Mouse (Mus musculus) megakaryocyte progenitor cell, adult 5-6 weeks (primary cell): Measurements from ENCODE around the gene Hist1h3h. TPM values are rescaled to one million over a fixed set of nuclear protein-coding genes. Genes with fewer than 3 reads are reported as not detected.

Experiments used
- total RNA-seq, 2 experiments: library from RNA; stranded (forward) in 1 of 2; stranded (reverse) in 1 of 2; fragments of 157-497, 149-512 nt in 1 of 2; fragments of 200-1000 nt in 1 of 2; gene quantifications; 2 replicates each; pipeline versions ENCODE4 v1.2.3 to v1.2.4; 2015 to 2017

Gene Hist1h3h
- total RNA-seq, 2 experiments from 2014 or later: 35.1 to 295 TPM

Other genes starting within 250 kb of the Hist1h3h start
Only the 30 nearest of the 32 such genes appear.
- not detected in 2 replicates for gene Gm10065, start 238.2 kb upstream of the Hist1h3h start, total RNA-seq (2015)
- gene Gm10065, start 238.2 kb upstream of the Hist1h3h start, total RNA-seq (2017): not detected in 2 replicates
- gene AK157302, start 222.4 kb upstream of the Hist1h3h start, total RNA-seq (2015): 0.20 and 0.27 TPM in 2 replicates
- 0.12 and 0.14 TPM in 2 replicates for gene AK157302, start 222.4 kb upstream of the Hist1h3h start, total RNA-seq (2017)
- 7.1 and 8.8 TPM in 2 replicates for gene Gm11273, start 216.2 kb upstream of the Hist1h3h start, total RNA-seq (2015)
- 2.2 and 7.0 TPM in 2 replicates for gene Gm11273, start 216.2 kb upstream of the Hist1h3h start, total RNA-seq (2017)
- 8.4 and 13.7 TPM in 2 replicates for gene Zkscan8, start 186.5 kb upstream of the Hist1h3h start, total RNA-seq (2015)
- 7.7 and 9.8 TPM in 2 replicates for gene Zkscan8, start 186.5 kb upstream of the Hist1h3h start, total RNA-seq (2017)
- gene Olfr1366, start 174.9 kb upstream of the Hist1h3h start, total RNA-seq (2015): not detected in 2 replicates
- not detected in 2 replicates for gene Olfr1366, start 174.9 kb upstream of the Hist1h3h start, total RNA-seq (2017)
- not detected in 2 replicates for gene Olfr1535, start 157.8 kb upstream of the Hist1h3h start, total RNA-seq (2015)
- not detected in 2 replicates for gene Olfr1535, start 157.8 kb upstream of the Hist1h3h start, total RNA-seq (2017)
- gene Olfr1364, start 135.9 kb upstream of the Hist1h3h start, total RNA-seq (2015): not detected in 2 replicates
- not detected in 2 replicates for gene Olfr1364, start 135.9 kb upstream of the Hist1h3h start, total RNA-seq (2017)
- not detected in 2 replicates for gene Olfr1362, start 103.6 kb upstream of the Hist1h3h start, total RNA-seq (2015)
- not detected in 2 replicates for gene Olfr1362, start 103.6 kb upstream of the Hist1h3h start, total RNA-seq (2017)
- not detected in 2 replicates for gene Olfr11, start 75.1 kb upstream of the Hist1h3h start, total RNA-seq (2015)
- not detected in 2 replicates for gene Olfr11, start 75.1 kb upstream of the Hist1h3h start, total RNA-seq (2017)
- not detected in 2 replicates for gene Olfr1361, start 54.3 kb upstream of the Hist1h3h start, total RNA-seq (2015)
- not detected in 2 replicates for gene Olfr1361, start 54.3 kb upstream of the Hist1h3h start, total RNA-seq (2017)
- not detected in 2 replicates for gene Olfr1360, start 40.3 kb upstream of the Hist1h3h start, total RNA-seq (2015)
- not detected in 2 replicates for gene Olfr1360, start 40.3 kb upstream of the Hist1h3h start, total RNA-seq (2017)
- not detected in 2 replicates for gene Olfr1359, start 19.5 kb upstream of the Hist1h3h start, total RNA-seq (2015)
- not detected in 2 replicates for gene Olfr1359, start 19.5 kb upstream of the Hist1h3h start, total RNA-seq (2017)
- 264 and 265 TPM in 2 replicates for gene Hist1h2bl, start 1.5 kb upstream of the Hist1h3h start, total RNA-seq (2015)
- 396 and 423 TPM in 2 replicates for gene Hist1h2bl, start 1.5 kb upstream of the Hist1h3h start, total RNA-seq (2017)
- gene Hist1h2ai, start 1.2 kb upstream of the Hist1h3h start, total RNA-seq (2015): 2.0 and 5.0 TPM in 2 replicates
- gene Hist1h2ai, start 1.2 kb upstream of the Hist1h3h start, total RNA-seq (2017): 2,894 and 3,659 TPM in 2 replicates
- 116 and 137 TPM in 2 replicates for gene Hist1h2bm, start 4.4 kb downstream of the Hist1h3h start, total RNA-seq (2015)
- 542 and 561 TPM in 2 replicates for gene Hist1h2bm, start 4.4 kb downstream of the Hist1h3h start, total RNA-seq (2017)
- gene Hist1h4j, start 17.4 kb downstream of the Hist1h3h start, total RNA-seq (2015): 3.0 and 6.7 TPM in 2 replicates
- 303 and 332 TPM in 2 replicates for gene Hist1h4j, start 17.4 kb downstream of the Hist1h3h start, total RNA-seq (2017)
- 58.4 and 76.4 TPM in 2 replicates for gene Hist1h4k, start 32.8 kb downstream of the Hist1h3h start, total RNA-seq (2015)
- 2,633 and 2,646 TPM in 2 replicates for gene Hist1h4k, start 32.8 kb downstream of the Hist1h3h start, total RNA-seq (2017)
- gene Hist1h2ak, start 36.2 kb downstream of the Hist1h3h start, total RNA-seq (2015): 79.0 and 135 TPM in 2 replicates
- 1,123 and 1,182 TPM in 2 replicates for gene Hist1h2ak, start 36.2 kb downstream of the Hist1h3h start, total RNA-seq (2017)
- 350 and 353 TPM in 2 replicates for gene Hist1h2bn, start 36.5 kb downstream of the Hist1h3h start, total RNA-seq (2015)
- 1,312 and 1,339 TPM in 2 replicates for gene Hist1h2bn, start 36.5 kb downstream of the Hist1h3h start, total RNA-seq (2017)
- gene Hist1h1b, start 63.0 kb downstream of the Hist1h3h start, total RNA-seq (2015): 614 and 670 TPM in 2 replicates
- gene Hist1h1b, start 63.0 kb downstream of the Hist1h3h start, total RNA-seq (2017): 1,549 and 1,625 TPM in 2 replicates
- gene Hist1h3i, start 65.7 kb downstream of the Hist1h3h start, total RNA-seq (2015): 244 and 246 TPM in 2 replicates
- 294 and 383 TPM in 2 replicates for gene Hist1h3i, start 65.7 kb downstream of the Hist1h3h start, total RNA-seq (2017)
- 1.2 and 2.1 TPM in 2 replicates for gene Hist1h2an, start 69.6 kb downstream of the Hist1h3h start, total RNA-seq (2015)
- gene Hist1h2an, start 69.6 kb downstream of the Hist1h3h start, total RNA-seq (2017): 859 and 860 TPM in 2 replicates
- gene Hist1h2bp, start 69.8 kb downstream of the Hist1h3h start, total RNA-seq (2015): 10.4 and 19.9 TPM in 2 replicates
- 37.0 and 43.7 TPM in 2 replicates for gene Hist1h2bp, start 69.8 kb downstream of the Hist1h3h start, total RNA-seq (2017)
- 394 and 411 TPM in 2 replicates for gene Hist1h2bq, start 92.5 kb downstream of the Hist1h3h start, total RNA-seq (2015)
- 220 and 363 TPM in 2 replicates for gene Hist1h2bq, start 92.5 kb downstream of the Hist1h3h start, total RNA-seq (2017)
- gene Hist1h2ao, start 92.8 kb downstream of the Hist1h3h start, total RNA-seq (2015): 115 and 180 TPM in 2 replicates
- gene Hist1h2ao, start 92.8 kb downstream of the Hist1h3h start, total RNA-seq (2017): 633 TPM in 1 of 2 replicates, not detected in the other
- 53.3 and 56.3 TPM in 2 replicates for gene Hist1h4m, start 94.1 kb downstream of the Hist1h3h start, total RNA-seq (2015)
- 2,437 and 3,070 TPM in 2 replicates for gene Hist1h4m, start 94.1 kb downstream of the Hist1h3h start, total RNA-seq (2017)
- gene Hist1h4n, start 114.5 kb downstream of the Hist1h3h start, total RNA-seq (2015): 48.7 and 53.0 TPM in 2 replicates
- gene Hist1h4n, start 114.5 kb downstream of the Hist1h3h start, total RNA-seq (2017): 1,698 and 2,087 TPM in 2 replicates
- gene Hist1h2ap, start 115.8 kb downstream of the Hist1h3h start, total RNA-seq (2015): 93.0 and 127 TPM in 2 replicates
- 3,573 and 4,575 TPM in 2 replicates for gene Hist1h2ap, start 115.8 kb downstream of the Hist1h3h start, total RNA-seq (2017)
- 378 and 381 TPM in 2 replicates for gene Hist1h2br, start 116.1 kb downstream of the Hist1h3h start, total RNA-seq (2015)
- 447 and 545 TPM in 2 replicates for gene Hist1h2br, start 116.1 kb downstream of the Hist1h3h start, total RNA-seq (2017)
- gene Zfp184, start 227.4 kb downstream of the Hist1h3h start, total RNA-seq (2015): 13.3 and 16.1 TPM in 2 replicates
- gene Zfp184, start 227.4 kb downstream of the Hist1h3h start, total RNA-seq (2017): 9.2 and 15.1 TPM in 2 replicates